Mouse (Mus musculus) spleen, postnatal 14 days (tissue): ENCODE data around the gene Ninj1.

ENCODE experiments used
- DNase-seq, 2 experiments: peaks; one replicate each; pipeline ENCODE4 v3.0.0; 2021 to 2022; ENCODE audit warnings: low spot score in 2 of 2

Ninj1 gene

DNA sequence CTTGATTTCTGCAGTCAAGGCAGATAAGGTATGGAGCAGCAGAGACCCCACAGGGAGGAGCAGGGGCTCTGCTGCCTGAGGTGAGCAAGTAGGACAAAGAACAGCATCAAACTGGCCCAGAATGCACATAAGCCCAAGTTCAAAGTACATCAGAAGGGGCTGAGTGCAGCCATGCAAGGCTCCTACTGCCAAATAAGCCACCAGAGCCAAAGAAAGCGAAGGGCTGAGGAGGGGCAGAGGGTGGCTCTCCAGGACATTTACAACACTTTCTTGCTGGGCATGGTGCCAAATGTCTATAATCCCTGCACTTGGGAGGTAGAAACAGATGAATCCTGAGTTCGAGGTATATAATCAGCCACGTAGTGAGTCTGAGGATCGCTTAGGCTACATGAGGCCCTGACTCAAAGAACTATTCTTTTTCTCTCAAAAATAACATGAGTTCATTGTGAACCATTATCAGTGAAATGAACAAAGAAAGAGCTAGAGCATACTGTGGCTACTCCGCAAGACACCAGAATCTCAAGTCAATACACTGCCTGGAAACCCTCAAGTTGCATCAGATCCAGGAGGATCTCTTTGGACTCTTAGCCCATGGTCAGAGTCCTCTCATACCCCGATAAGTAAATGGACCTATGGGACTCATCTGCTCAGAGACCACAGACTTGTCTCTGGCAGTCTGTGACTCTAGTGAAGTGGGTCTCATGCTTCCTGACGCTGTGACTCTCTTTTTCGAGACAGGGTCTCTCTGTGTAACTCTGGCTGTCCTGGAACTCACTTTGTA, 46.7 kb downstream of the Ninj1 start:
- DNase-seq: no peak

DNA sequence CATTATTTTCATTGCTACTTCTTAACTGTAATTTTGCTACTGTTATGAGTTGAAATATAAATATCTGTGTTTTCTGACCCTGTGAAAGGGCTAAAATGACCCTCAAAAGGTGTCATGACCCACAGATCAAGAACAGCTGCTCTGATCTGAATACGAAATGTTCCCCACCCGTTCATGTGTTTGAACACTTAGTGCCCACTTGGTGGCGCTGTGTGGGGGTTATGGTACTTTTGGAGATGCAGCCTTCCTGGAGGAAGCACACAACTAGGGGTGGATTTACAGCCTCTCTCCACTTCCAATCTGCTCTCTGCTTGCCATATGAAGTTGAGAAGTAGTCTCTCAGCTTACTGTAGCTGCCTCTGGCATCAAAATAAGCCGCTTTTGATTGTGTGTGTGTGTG, 47.4 kb downstream of the Ninj1 start:
- DNase-seq: no peak

DNA sequence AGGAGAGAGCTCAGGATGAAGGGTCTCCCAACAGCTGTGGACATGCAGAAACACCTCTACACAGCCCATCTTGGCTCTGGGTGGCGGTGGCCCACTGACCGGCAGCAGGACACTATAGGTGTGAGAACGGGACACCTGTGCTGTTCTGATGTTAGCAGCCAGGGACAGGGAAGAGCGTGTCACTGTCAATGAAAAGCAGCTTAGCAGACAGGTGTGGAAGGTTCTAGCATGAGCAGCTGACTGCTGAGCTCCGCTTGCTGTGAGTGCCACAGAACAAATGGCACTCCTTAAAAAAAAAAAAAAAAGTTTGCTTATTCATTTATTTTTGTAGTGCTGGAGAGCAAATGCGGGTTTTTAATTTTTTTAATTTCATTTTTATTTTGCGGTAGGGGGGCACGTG, 50.3 kb downstream of the Ninj1 start:
- DNase-seq: no peak

DNA sequence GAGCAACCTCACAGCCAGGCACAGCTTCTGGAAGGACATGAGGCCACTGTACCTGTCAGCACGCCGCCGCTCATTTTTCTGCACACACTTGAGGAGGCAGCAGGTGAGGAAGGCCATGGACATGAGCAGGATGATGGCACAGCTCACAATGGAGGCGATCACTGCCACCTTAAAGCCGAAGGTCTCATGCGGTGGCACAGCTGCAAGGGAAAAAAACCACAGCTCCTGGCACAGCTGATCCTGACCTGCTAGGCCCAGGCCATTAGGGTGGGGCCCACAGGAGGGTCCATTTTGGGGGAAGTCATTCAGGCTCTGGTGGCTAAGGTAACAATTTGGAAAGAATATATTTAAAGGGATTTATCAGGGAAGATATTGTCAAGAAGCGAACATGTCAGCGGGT, 51.5 kb downstream of the Ninj1 start:
- DNase-seq: no peak

DNA sequence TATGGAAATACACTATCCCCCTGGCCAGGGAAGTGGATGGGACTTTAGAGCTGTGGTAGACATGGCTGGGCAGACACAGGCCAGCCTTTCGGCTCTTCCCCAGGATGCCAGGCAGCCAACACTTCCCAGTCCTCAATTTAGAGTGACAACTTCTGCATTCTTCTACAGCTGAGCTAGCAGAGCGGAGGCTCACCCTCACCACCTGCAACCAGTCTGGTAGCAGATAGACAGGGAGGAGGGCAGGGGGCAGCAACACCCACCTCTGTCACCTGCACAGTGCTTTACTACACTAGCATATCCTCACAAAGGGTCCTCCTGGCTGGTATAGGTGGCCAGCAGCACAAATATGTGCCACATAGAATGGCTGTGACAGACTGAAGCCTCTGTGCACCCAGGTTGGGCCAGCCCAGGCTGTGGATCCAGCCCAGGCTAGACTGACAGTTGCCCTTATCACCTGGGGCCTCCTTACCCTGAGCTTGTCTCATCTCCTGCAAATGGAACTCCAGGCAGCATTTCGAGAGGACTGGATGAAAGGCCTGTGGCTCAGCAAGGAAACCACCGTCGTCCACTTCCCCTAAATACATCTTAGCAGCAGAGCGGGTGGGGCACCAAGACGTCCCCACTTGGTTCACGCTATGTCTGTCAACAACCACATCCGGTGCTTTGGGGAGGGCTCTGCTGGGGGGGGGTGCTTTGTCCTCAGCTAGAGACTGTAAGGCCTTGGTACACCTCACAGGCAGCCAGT, 55.2 kb downstream of the Ninj1 start:
- peak; percentile 52 to 61 for DNase-seq

DNA sequence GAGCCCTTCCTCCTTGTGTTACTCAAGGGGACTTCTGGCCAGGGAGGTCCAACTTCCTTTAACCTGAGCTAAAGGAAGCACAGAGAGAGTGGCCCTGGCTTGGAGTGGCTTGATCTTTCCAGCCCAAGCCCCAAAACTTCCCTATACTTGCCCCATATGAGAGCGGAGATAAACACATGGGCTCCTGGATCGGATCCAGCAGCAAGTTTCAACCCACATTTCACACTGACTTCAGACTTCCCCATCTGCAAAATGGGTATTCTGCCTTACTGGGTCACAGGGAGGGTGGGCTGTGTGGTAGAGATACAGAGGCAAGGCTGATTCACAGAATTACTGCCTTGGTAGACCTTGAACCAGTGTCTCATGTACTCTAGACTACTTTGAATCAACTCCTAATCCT, 56.2 kb downstream of the Ninj1 start:
- no peak for DNase-seq

DNA sequence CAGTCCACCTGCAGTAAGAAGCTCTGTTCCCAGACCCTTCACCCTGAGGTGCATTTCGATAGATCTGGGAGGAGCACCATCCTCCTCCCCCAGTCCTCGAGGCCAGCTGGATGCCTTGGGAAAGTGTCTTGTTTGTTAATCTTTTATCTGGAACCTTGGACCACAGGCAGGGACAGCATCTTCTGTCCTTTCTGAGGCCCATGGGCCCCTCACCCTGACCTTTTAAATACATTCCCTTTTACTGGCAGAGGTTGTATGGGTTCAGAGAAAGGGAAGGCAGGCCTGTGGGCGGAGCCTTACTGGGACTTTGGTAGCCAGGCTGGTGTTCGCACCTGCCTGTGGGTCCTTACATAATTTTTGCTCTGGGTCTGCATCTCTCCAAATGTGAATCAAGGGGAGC, 58.0 kb downstream of the Ninj1 start:
- DNase-seq: no peak
